Comparison of ENCODE assay signal across 8 mouse cellular contexts in genomic region chr11:117114231-117114591, GRCm38 (mm10). TPM values are rescaled to one million over a fixed set of nuclear protein-coding genes. Genes with fewer than 3 reads are reported as not detected.
DNase-seq lines count a peak whose midpoint lies in the region; ATAC-seq lines count a peak whose summit lies in the region.

No protein-coding gene starts in this region.

- intact Hi-C loops in heart, postnatal 10 days (cut with DNase I) = loop anchor here (2.0 kb wide), 1 partner anchor 19 kb away; no protein-coding TSS in a partner anchor

- H3K36me3 ChIP-seq in heart, embryonic 13.5 days = peaks cover 19% of the 10 kb centered on the region
- H3K36me3 ChIP-seq in hindbrain, embryonic 10.5 days = peaks cover 18% of the 10 kb centered on the region
- H3K36me3 ChIP-seq in macrophage (ENCODE audit: inconsistent target) = peaks cover 11% of the 10 kb centered on the region; the same call in 1 of the 2 replicates

- H3K27me3 ChIP-seq in heart, embryonic 13.5 days (replicated peaks) = no peaks in the 10 kb centered on the region
- no peaks in the 10 kb centered on the region for H3K27me3 ChIP-seq in hindbrain, embryonic 10.5 days (ENCODE audit: insufficient read depth, poor library complexity, severe bottlenecking)

- 48% methylated on average over 13 of the region's 13 CpGs for WGBS in heart, embryonic 13.5 days
- 57% methylated on average over 13 of the region's 13 CpGs for WGBS in hindbrain, embryonic 10.5 days
- 51% methylated on average over 13 of the region's 13 CpGs for WGBS in macrophage (ENCODE audit: missing documents)

- H3K9me3 ChIP-seq in heart, embryonic 13.5 days = 0 out of 2 replicates have a peak, but pooled peaks cover 5% of the 10 kb centered on the region
- 0 out of 2 replicates have a peak, but pooled peaks cover 2% of the 10 kb centered on the region for H3K9me3 ChIP-seq in hindbrain, embryonic 10.5 days

- no peak for ATAC-seq in heart, embryonic 13.5 days (ENCODE audit: extremely low read depth, insufficient number of reproducible peaks, low FRiP score, low TSS enrichment)
- no peak for ATAC-seq in erythroid progenitor cell, adult 5-6 weeks (replicated peaks; ENCODE audit: low FRiP score, poor library complexity, severe bottlenecking)

- peak overlapping the region; percentile 100 for H3K27ac ChIP-seq in heart, embryonic 13.5 days (replicated peaks)
- peak overlapping the region; percentile 96 for H3K27ac ChIP-seq in hindbrain, embryonic 10.5 days
- H3K27ac ChIP-seq in macrophage = peak overlapping the region; percentile 97

- DNase-seq in heart, postnatal 10 days = no peak
- peak; percentile 50 for DNase-seq in ES-CJ7 (ENCODE audit: low read depth, low spot score)
- DNase-seq in hindbrain, embryonic 10.5 days (ENCODE audit: low spot score) = no peak
- no peak for DNase-seq in cerebellum, postnatal 25 days
- DNase-seq in frontal cortex, postnatal 10 days (ENCODE audit: low spot score in 2 of 2) = no peak

- H3K4me1 ChIP-seq in heart, embryonic 13.5 days = peaks cover 58% of the 10 kb centered on the region
- H3K4me1 ChIP-seq in hindbrain, embryonic 10.5 days (replicated peaks) = peaks cover 50% of the 10 kb centered on the region

- peak overlapping the region; percentile 86 for H3K9ac ChIP-seq in heart, embryonic 13.5 days

- peaks cover 50% of the 10 kb centered on the region for H3K79me2 ChIP-seq in macrophage (ENCODE audit: inconsistent target)

- H3K4me3 ChIP-seq in heart, embryonic 13.5 days = peak overlapping the region; percentile 76
- peak overlapping the region; percentile 73 for H3K4me3 ChIP-seq in hindbrain, embryonic 10.5 days
- H3K4me3 ChIP-seq in macrophage (ENCODE audit: inconsistent target) = peak overlapping the region; percentile 51

- peak overlapping the region; percentile 76 for H3K4me2 ChIP-seq in heart, embryonic 13.5 days

RNA-seq across cellular contexts. Expression of gene Sec14l1, which starts 0.8 kb away (rescaled TPM):
- 44.5 and 45.3 TPM in 2 replicates for polyA plus RNA-seq in heart, embryonic 13.5 days (2015; fragmentation: Nextera tagmentation; extraction: Ambion mirVana)
- total RNA-seq in heart, postnatal 10 days (2021) = 10 to 100 TPM; 79.2 to 91.1 TPM
- 57.0 and 58.2 TPM in 2 replicates for polyA plus RNA-seq in hindbrain, embryonic 10.5 days (2016; fragmentation: Nextera tagmentation; extraction: Ambion mirVana)
- 100 to 1,000 TPM in 16 of 26 experiments, 10 to 100 TPM in 10; 25.1 to 225 (median 124) TPM for total RNA-seq in macrophage (2018; cell fraction: chromatin; rRNA removed)
- 100 to 1,000 TPM in 18 of 26 experiments, 10 to 100 TPM in 8; 50.1 to 156 (median 113) TPM for total RNA-seq in macrophage (2018; cell fraction: cytosol; rRNA removed)
- total RNA-seq in macrophage (2018; cell fraction: nucleus; rRNA removed) = 100 to 1,000 TPM in 13 of 26 experiments, 10 to 100 TPM in 13; 32.0 to 183 (median 99.2) TPM
- 81.5 to 112 TPM (median 87.8 TPM) in 3 replicates for polyA plus RNA-seq in macrophage (2018)
- 27.4 and 32.3 TPM in 2 replicates for total RNA-seq in erythroid progenitor cell, adult 5-6 weeks (2015; ENCODE audit: low replicate concordance)
- total RNA-seq in erythroid progenitor cell, adult 5-6 weeks (2017; ENCODE audit: low replicate concordance) = 41.3 and 44.3 TPM in 2 replicates
